Mouse (Mus musculus) thymus, adult 18-20 months (tissue): Measurements from ENCODE around the gene Prpf40a.

Source experiments
- DNase-seq, 2 experiments: peaks; one replicate each; pipeline ENCODE4 v3.0.0; 2022; ENCODE audit warnings: mixed read lengths in 2 of 2

Prpf40a gene

GRCm38 (mm10) chr2:53102901-53103300, 88.2 kb downstream of the Prpf40a start:
- DNase-seq: no peak

- DNase-seq: no peak
These were observed 89.0 kb downstream of the Prpf40a start for GRCm38 (mm10) chr2:53101885-53102740.

- DNase-seq: no peak
These were observed 91.0 kb downstream of the Prpf40a start for GRCm38 (mm10) chr2:53100093-53100492.

- no peak for DNase-seq
These were observed 95.6 kb downstream of the Prpf40a start for GRCm38 (mm10) chr2:53095489-53095888.

- no peak for DNase-seq
These were observed 96.1 kb downstream of the Prpf40a start for GRCm38 (mm10) chr2:53095031-53095430.

- DNase-seq: no peak
These were observed 102.3 kb downstream of the Prpf40a start for GRCm38 (mm10) chr2:53088744-53089143.

- peak in 1 of 2 experiments; percentile 7 for DNase-seq
These were observed 105.4 kb downstream of the Prpf40a start for GRCm38 (mm10) chr2:53085617-53086202.
